27 mouse cellular contexts compared by ENCODE assay signal in the genomic region with DNA sequence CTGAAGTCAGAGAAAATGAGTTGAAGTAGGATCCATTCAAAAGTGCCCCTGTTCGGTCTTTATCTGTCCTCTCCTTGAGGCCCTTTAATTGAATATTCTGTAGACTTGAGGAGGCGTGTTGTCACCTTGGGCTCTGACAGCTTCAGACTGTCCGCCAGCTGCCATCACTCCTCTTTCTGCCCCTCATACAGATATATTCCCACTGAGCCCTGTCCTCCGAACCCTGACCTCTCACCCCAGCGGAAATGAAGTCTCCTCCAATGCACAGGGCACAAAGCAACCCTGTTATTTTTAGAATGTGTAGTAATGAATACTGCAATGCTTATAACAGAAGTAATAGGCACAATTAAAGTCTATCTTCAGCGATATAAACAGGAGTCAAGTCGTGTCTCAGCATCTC.
DNase-seq lines count a peak whose midpoint lies in the region; ATAC-seq and TF ChIP-seq lines count a peak whose summit lies in the region.
"Had no signal": no experiment of that assay in that cellular context is flagged by ENCODE, and none has a peak within 500 bp of the region (broad histone marks: within the 10 kb centered on the region; RNA-seq: fewer than 3 reads in every experiment).

No protein-coding gene starts in this region.

- 69% methylated on average over 7 of the region's 7 CpGs for WGBS in hindbrain, embryonic 13.5 days
- 68% methylated on average over 7 of the region's 7 CpGs for WGBS in hindbrain, embryonic 11.5 days
- 65% methylated on average over 7 of the region's 7 CpGs for WGBS in lung, postnatal 0 days
- 72% methylated on average over 7 of the region's 7 CpGs for WGBS in forebrain, embryonic 15.5 days

- H3K9ac ChIP-seq in hindbrain, embryonic 13.5 days = no peak overlapping the region
- no peak overlapping the region for H3K9ac ChIP-seq in hindbrain, embryonic 11.5 days (ENCODE audit: low read depth, low read length)
- no peak overlapping the region for H3K9ac ChIP-seq in lung, postnatal 0 days (replicated peaks; ENCODE audit: low read depth)
- no peak overlapping the region for H3K9ac ChIP-seq in forebrain, embryonic 15.5 days (replicated peaks)
- H3K9ac ChIP-seq: embryonic facial prominence, embryonic 13.5 days; forebrain, embryonic 12.5 days; heart, embryonic 15.5 days; limb, embryonic 12.5 days; liver, postnatal 0 days; midbrain, embryonic 15.5 days; neural tube, embryonic 13.5 days had no signal

- no peak for TF ChIP-seq CTCF in lung, postnatal 0 days (IDR thresholded peaks at IDR 0.05)

- H3K4me2 ChIP-seq in hindbrain, embryonic 13.5 days = no peak overlapping the region
- H3K4me2 ChIP-seq in hindbrain, embryonic 11.5 days (replicated peaks; ENCODE audit: low read depth, low read length) = no peak overlapping the region
- no peak overlapping the region for H3K4me2 ChIP-seq in lung, postnatal 0 days (replicated peaks; ENCODE audit: low read depth, low read length)
- no peak overlapping the region for H3K4me2 ChIP-seq in forebrain, embryonic 15.5 days (replicated peaks)
- H3K4me2 ChIP-seq: embryonic facial prominence, embryonic 13.5 days; forebrain, embryonic 12.5 days; heart, embryonic 15.5 days; limb, embryonic 12.5 days; liver, embryonic 11.5 days; midbrain, embryonic 15.5 days; neural tube, embryonic 13.5 days had no signal

- no peaks in the 10 kb centered on the region for H3K36me3 ChIP-seq in hindbrain, embryonic 13.5 days
- no peaks in the 10 kb centered on the region for H3K36me3 ChIP-seq in hindbrain, embryonic 11.5 days (ENCODE audit: control insufficient read depth, insufficient read depth, low read length)
- no peaks in the 10 kb centered on the region for H3K36me3 ChIP-seq in lung, postnatal 0 days (ENCODE audit: insufficient read depth, low read length)
- H3K36me3 ChIP-seq in forebrain, embryonic 15.5 days = no peaks in the 10 kb centered on the region
- H3K36me3 ChIP-seq: embryonic facial prominence, embryonic 13.5 days; forebrain, embryonic 12.5 days; heart, embryonic 15.5 days; limb, embryonic 12.5 days; midbrain, embryonic 15.5 days; neural tube, embryonic 13.5 days had no signal

- no peak for DNase-seq in hindbrain, embryonic 11.5 days (ENCODE audit: low spot score)
- DNase-seq in lung, postnatal 0 days (ENCODE audit: low spot score) = peak; percentile 36
- no peak for DNase-seq in lung, adult 18-20 months
- DNase-seq in kidney, postnatal 14 days = peak; percentile 36
- no peak for DNase-seq in heart, adult 18-20 months
- no peak for DNase-seq in thymus, adult 18-20 months
- DNase-seq: adrenal gland, postnatal 10 days; cerebellum, adult 18-20 months; cerebellum, postnatal 14 days; gastrocnemius, postnatal 36 days; heart, postnatal 36 days; liver, postnatal 0 days; right cerebral cortex, postnatal 14 days had no signal

- no peak overlapping the region for H3K4me3 ChIP-seq in hindbrain, embryonic 13.5 days
- no peak overlapping the region for H3K4me3 ChIP-seq in hindbrain, embryonic 11.5 days (ENCODE audit: low read depth, low read length)
- H3K4me3 ChIP-seq in lung, postnatal 0 days (ENCODE audit: low read depth, low read length) = no peak overlapping the region
- H3K4me3 ChIP-seq in forebrain, embryonic 15.5 days = no peak overlapping the region
- H3K4me3 ChIP-seq: embryonic facial prominence, embryonic 13.5 days; erythroblast, embryonic 14.5 days; forebrain, embryonic 12.5 days; heart, embryonic 15.5 days; limb, embryonic 12.5 days; midbrain, embryonic 15.5 days; myocyte; neural tube, embryonic 13.5 days had no signal

- H3K9me3 ChIP-seq in hindbrain, embryonic 13.5 days = no peaks in the 10 kb centered on the region
- no peaks in the 10 kb centered on the region for H3K9me3 ChIP-seq in hindbrain, embryonic 11.5 days (ENCODE audit: control insufficient read depth, low read length)
- no peaks in the 10 kb centered on the region for H3K9me3 ChIP-seq in lung, postnatal 0 days (ENCODE audit: low read length)
- H3K9me3 ChIP-seq in forebrain, embryonic 15.5 days = no peaks in the 10 kb centered on the region
- H3K9me3 ChIP-seq: embryonic facial prominence, embryonic 13.5 days; forebrain, embryonic 12.5 days; heart, embryonic 15.5 days; limb, embryonic 12.5 days; midbrain, embryonic 15.5 days; neural tube, embryonic 13.5 days had no signal

- H3K27ac ChIP-seq in hindbrain, embryonic 13.5 days = peak overlapping the region; percentile 18; the same call in 1 of the 2 replicates
- H3K27ac ChIP-seq in hindbrain, embryonic 11.5 days (ENCODE audit: low read depth, low read length) = no peak overlapping the region
- H3K27ac ChIP-seq in lung, postnatal 0 days (ENCODE audit: low read length) = no peak overlapping the region
- H3K27ac ChIP-seq in forebrain, embryonic 15.5 days (replicated peaks) = no peak overlapping the region
- H3K27ac ChIP-seq: embryonic facial prominence, embryonic 13.5 days; forebrain, embryonic 12.5 days; heart, embryonic 15.5 days; limb, embryonic 12.5 days; midbrain, embryonic 15.5 days; neural tube, embryonic 13.5 days; stomach, postnatal 0 days had no signal

- H3K4me1 ChIP-seq in hindbrain, embryonic 13.5 days (replicated peaks) = peaks cover 15% of the 10 kb centered on the region
- no peaks in the 10 kb centered on the region for H3K4me1 ChIP-seq in hindbrain, embryonic 11.5 days (replicated peaks; ENCODE audit: control insufficient read depth, insufficient read depth, low read length)
- no peaks in the 10 kb centered on the region for H3K4me1 ChIP-seq in lung, postnatal 0 days (ENCODE audit: insufficient read depth, low read depth, low read length)
- no peaks in the 10 kb centered on the region for H3K4me1 ChIP-seq in forebrain, embryonic 15.5 days
- H3K4me1 ChIP-seq: forebrain, embryonic 12.5 days; heart, embryonic 15.5 days; limb, embryonic 12.5 days; midbrain, embryonic 15.5 days had no signal

- no peak for ATAC-seq in hindbrain, embryonic 13.5 days (ENCODE audit: low FRiP score)
- ATAC-seq in hindbrain, embryonic 11.5 days (ENCODE audit: low FRiP score) = no peak; the same call in 1 of the 2 replicates
- peak; percentile 65 for ATAC-seq in lung, postnatal 0 days
- ATAC-seq in forebrain, embryonic 15.5 days (replicated peaks) = no peak
- ATAC-seq: hindbrain, embryonic 16.5 days; intestine, embryonic 16.5 days; liver, postnatal 0 days; midbrain, embryonic 15.5 days had no signal

- no peak for TF ChIP-seq EP300 in lung, postnatal 0 days (IDR thresholded peaks at IDR 0.05)

- no peaks in the 10 kb centered on the region for H3K27me3 ChIP-seq in hindbrain, embryonic 13.5 days
- H3K27me3 ChIP-seq in hindbrain, embryonic 11.5 days (ENCODE audit: control insufficient read depth, insufficient read depth, low read length) = no peaks in the 10 kb centered on the region
- no peaks in the 10 kb centered on the region for H3K27me3 ChIP-seq in lung, postnatal 0 days (replicated peaks; ENCODE audit: insufficient read depth, low read length)
- H3K27me3 ChIP-seq in forebrain, embryonic 15.5 days = no peaks in the 10 kb centered on the region
- H3K27me3 ChIP-seq: embryonic facial prominence, embryonic 13.5 days; forebrain, embryonic 12.5 days; heart, embryonic 15.5 days; limb, embryonic 12.5 days; midbrain, embryonic 15.5 days had no signal

Comparison
In these comparisons a context has a peak if more than half of its experiments do, and no peak if none do; other contexts are left out.
1. DNase-seq: peak in lung, postnatal 0 days (single experiment) and kidney, postnatal 14 days (single experiment); none in hindbrain, embryonic 11.5 days (single experiment), lung, adult 18-20 months (0 of 2), heart, adult 18-20 months (0 of 2) and thymus, adult 18-20 months (0 of 2).